Mouse (Mus musculus): ENCODE measurements around the gene Snf8. TPM values are rescaled to one million over a fixed set of nuclear protein-coding genes. Genes with fewer than 3 reads are reported as not detected.

The Snf8 gene
- polyA plus RNA-seq, 1 experiment from 2014 or later, result 100 TPM

GRCm38 (mm10) chr11:96004793-96005402 is 29.8 kb upstream of the Snf8 start:
- no peaks in the 10 kb centered on the region for H3K36me3 ChIP-seq
- peak overlapping the region; percentile 97 for H3K4me2 ChIP-seq (replicated peaks)
- H3K9ac ChIP-seq, result peak overlapping the region; percentile 85
- H3K4me1 ChIP-seq, result peaks cover 46% of the 10 kb centered on the region
- H3K4me3 ChIP-seq (replicated peaks), result peak overlapping the region; percentile 81
- WGBS, result under 1% methylated on average over 57 of the region's 57 CpGs
- H3K9me3 ChIP-seq (replicated peaks), result no peaks in the 10 kb centered on the region
- peak overlapping the region; percentile 95 for H3K27ac ChIP-seq (replicated peaks)
- no peaks in the 10 kb centered on the region; the same call in 1 of the 2 replicates for H3K27me3 ChIP-seq
- peak; percentile 35 for ATAC-seq (ENCODE audit: insufficient number of reproducible peaks, low FRiP score, low TSS enrichment, low read depth)

- under 1% methylated on average over 70 of the region's 74 CpGs for WGBS
- Histone ChIP-seq H3K4me1 (peaks cover 45% of the 10 kb centered on the region), H3K9ac (peak within 1 kb of the TSS; percentile 85), H3K36me3 (no peaks in the 10 kb centered on the region), H3K4me2 (replicated peaks) (peak within 1 kb of the TSS; percentile 97), H3K4me3 (replicated peaks) (peak within 1 kb of the TSS; percentile 81), H3K27me3 (no peaks in the 10 kb centered on the region; the same call in 1 of the 2 replicates), H3K27ac (replicated peaks) (peak within 1 kb of the TSS; percentile 95), H3K9me3 (replicated peaks) (no peaks in the 10 kb centered on the region)
- peak; percentile 66 for ATAC-seq (ENCODE audit: insufficient number of reproducible peaks, low FRiP score, low TSS enrichment, low read depth)
These were observed 29.0 kb upstream of the Snf8 start, which contains the start of gene Igf2bp1 for GRCm38 (mm10) chr11:96005403-96006271. Gene Igf2bp1, minus strand, starts transcription at chr11:96005940.

GRCm38 (mm10) chr11:96006367-96006851 is 28.3 kb upstream of the Snf8 start:
- WGBS, result under 1% methylated on average over 33 of the region's 33 CpGs
- 0 out of 2 replicates have a peak, but pooled peaks have one; percentile 1 for ATAC-seq (ENCODE audit: insufficient number of reproducible peaks, low FRiP score, low TSS enrichment, low read depth)

GRCm38 (mm10) chr11:96006852-96007515 is 27.7 kb upstream of the Snf8 start:
- Histone ChIP-seq H3K27me3 (peaks cover 4% of the 10 kb centered on the region), H3K9ac (peak overlapping the region; percentile 85), H3K4me2 (replicated peaks) (peak overlapping the region; percentile 97), H3K4me3 (replicated peaks) (peak overlapping the region; percentile 81), H3K4me1 (peaks cover 33% of the 10 kb centered on the region), H3K9me3 (replicated peaks) (no peaks in the 10 kb centered on the region), H3K36me3 (no peaks in the 10 kb centered on the region), H3K27ac (replicated peaks) (peak overlapping the region; percentile 95)
- peak; percentile 60 for ATAC-seq (ENCODE audit: insufficient number of reproducible peaks, low FRiP score, low TSS enrichment, low read depth)
- under 1% methylated on average over 67 of the region's 67 CpGs for WGBS

More at GRCm38 (mm10) chr11:96006367-96006851, 28.3 kb upstream of the Snf8 start:
- Histone ChIP-seq H3K27me3 (peaks cover 4% of the 10 kb centered on the region), H3K9me3 (replicated peaks) (no peaks in the 10 kb centered on the region), H3K27ac (replicated peaks) (peak overlapping the region; percentile 95), H3K9ac (peak overlapping the region; percentile 85), H3K4me2 (replicated peaks) (peak overlapping the region; percentile 97), H3K4me1 (peaks cover 39% of the 10 kb centered on the region), H3K4me3 (replicated peaks) (peak overlapping the region; percentile 81), H3K36me3 (no peaks in the 10 kb centered on the region)

- peak overlapping the region; percentile 81 for H3K4me3 ChIP-seq (replicated peaks)
- WGBS, result under 1% methylated on average over 33 of the region's 33 CpGs
- no peak for ATAC-seq (ENCODE audit: insufficient number of reproducible peaks, low FRiP score, low TSS enrichment, low read depth)
These were observed 27.0 kb upstream of the Snf8 start for GRCm38 (mm10) chr11:96007516-96008235.

GRCm38 (mm10) chr11:96008827-96009226 is 25.9 kb upstream of the Snf8 start:
- no peaks in the 10 kb centered on the region for H3K9me3 ChIP-seq (replicated peaks)
- H3K27ac ChIP-seq (replicated peaks), result no peak overlapping the region
- peaks cover 19% of the 10 kb centered on the region for H3K4me1 ChIP-seq
- no peak overlapping the region for H3K4me2 ChIP-seq (replicated peaks)
- peaks cover 4% of the 10 kb centered on the region for H3K27me3 ChIP-seq
- 14% methylated on average over 1 of the region's 1 CpGs for WGBS
- H3K36me3 ChIP-seq, result no peaks in the 10 kb centered on the region
- ATAC-seq (ENCODE audit: insufficient number of reproducible peaks, low FRiP score, low TSS enrichment, low read depth), result no peak
- no peak overlapping the region for H3K4me3 ChIP-seq (replicated peaks)
- H3K9ac ChIP-seq, result no peak overlapping the region

More at GRCm38 (mm10) chr11:96007516-96008235, 27.0 kb upstream of the Snf8 start:
- Histone ChIP-seq H3K4me1 (peaks cover 26% of the 10 kb centered on the region), H3K27me3 (peaks cover 4% of the 10 kb centered on the region), H3K4me2 (replicated peaks) (peak overlapping the region; percentile 97), H3K9me3 (replicated peaks) (no peaks in the 10 kb centered on the region), H3K9ac (peak overlapping the region; percentile 85), H3K27ac (replicated peaks) (peak overlapping the region; percentile 95), H3K36me3 (no peaks in the 10 kb centered on the region)

GRCm38 (mm10) chr11:96011982-96012381 is 22.7 kb upstream of the Snf8 start:
- WGBS, result 7% methylated on average over 5 of the region's 8 CpGs
- H3K4me2 ChIP-seq (replicated peaks), result no peak overlapping the region
- no peak overlapping the region for H3K4me3 ChIP-seq (replicated peaks)
- H3K9me3 ChIP-seq (replicated peaks), result no peaks in the 10 kb centered on the region
- no peaks in the 10 kb centered on the region for H3K36me3 ChIP-seq
- peaks cover 8% of the 10 kb centered on the region for H3K4me1 ChIP-seq
- no peak for ATAC-seq (ENCODE audit: insufficient number of reproducible peaks, low FRiP score, low TSS enrichment, low read depth)
- no peak overlapping the region for H3K9ac ChIP-seq
- H3K27ac ChIP-seq (replicated peaks), result no peak overlapping the region
- peaks cover 4% of the 10 kb centered on the region for H3K27me3 ChIP-seq

DNA sequence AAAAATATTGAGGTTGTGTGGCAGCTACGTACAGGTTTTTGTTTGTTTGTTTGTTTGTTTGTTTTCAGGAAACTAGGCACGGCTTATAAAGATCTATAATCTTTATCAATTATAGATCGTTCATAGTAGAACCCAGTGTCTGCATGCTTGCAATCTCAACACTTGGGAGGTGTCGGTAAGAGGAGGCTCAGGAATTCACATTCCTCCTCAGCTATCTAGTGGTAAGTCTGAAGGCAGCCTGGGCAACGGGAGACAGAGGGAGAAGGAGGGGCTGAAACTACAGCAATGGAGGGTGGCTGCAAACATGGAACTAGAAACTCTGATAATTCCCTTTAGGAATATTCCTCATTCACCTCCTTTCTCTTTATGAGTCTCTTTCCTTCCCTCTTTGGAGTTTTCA is 19.3 kb upstream of the Snf8 start:
- Histone ChIP-seq H3K4me3 (replicated peaks) (no peak overlapping the region), H3K27me3 (peaks cover 4% of the 10 kb centered on the region), H3K4me2 (replicated peaks) (no peak overlapping the region), H3K27ac (replicated peaks) (no peak overlapping the region), H3K9me3 (replicated peaks) (no peaks in the 10 kb centered on the region), H3K36me3 (no peaks in the 10 kb centered on the region), H3K4me1 (peaks cover 7% of the 10 kb centered on the region), H3K9ac (no peak overlapping the region)
- ATAC-seq (ENCODE audit: insufficient number of reproducible peaks, low FRiP score, low TSS enrichment, low read depth), result no peak
- WGBS, result 40% methylated on average over 5 of the region's 5 CpGs

DNA sequence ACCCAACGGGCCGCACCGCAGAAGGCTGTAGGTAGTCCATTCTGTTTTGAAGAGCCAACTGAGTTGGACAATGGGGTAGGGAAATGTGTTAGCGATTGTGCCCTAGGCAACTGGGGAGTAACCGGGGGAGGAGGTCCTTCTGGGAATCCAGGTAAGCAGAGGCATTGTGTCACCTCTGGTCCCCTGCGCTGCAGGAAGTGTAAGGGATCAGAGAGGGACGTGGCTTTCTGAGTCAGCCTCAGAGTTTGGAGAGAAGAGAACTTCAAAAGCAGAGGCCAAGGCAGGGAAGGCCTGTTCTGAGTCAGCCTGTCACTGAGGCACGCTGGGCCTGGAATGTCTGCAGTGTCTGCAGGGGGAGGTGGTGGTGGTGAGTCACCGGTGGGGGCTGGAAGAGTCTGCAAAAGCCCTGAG is 16.7 kb upstream of the Snf8 start:
- Histone ChIP-seq H3K27ac (replicated peaks) (no peak overlapping the region), H3K36me3 (no peaks in the 10 kb centered on the region), H3K4me1 (peaks cover 7% of the 10 kb centered on the region), H3K4me2 (replicated peaks) (no peak overlapping the region), H3K9me3 (replicated peaks) (no peaks in the 10 kb centered on the region), H3K4me3 (replicated peaks) (no peak overlapping the region), H3K9ac (0 out of 2 replicates have a peak overlapping the region, but pooled peaks have one; percentile 6), H3K27me3 (no peaks in the 10 kb centered on the region; the same call in 1 of the 2 replicates)
- ATAC-seq (ENCODE audit: insufficient number of reproducible peaks, low FRiP score, low TSS enrichment, low read depth), result no peak
- 11% methylated on average over 9 of the region's 9 CpGs for WGBS

- WGBS, result 60% methylated on average over 4 of the region's 4 CpGs
- H3K36me3 ChIP-seq, result no peaks in the 10 kb centered on the region
- no peak overlapping the region for H3K4me2 ChIP-seq (replicated peaks)
- no peak overlapping the region for H3K27ac ChIP-seq (replicated peaks)
- H3K9ac ChIP-seq, result no peak overlapping the region
- no peaks in the 10 kb centered on the region for H3K9me3 ChIP-seq (replicated peaks)
- H3K4me1 ChIP-seq, result peaks cover 7% of the 10 kb centered on the region
- no peak for ATAC-seq (ENCODE audit: insufficient number of reproducible peaks, low FRiP score, low TSS enrichment, low read depth)
- H3K4me3 ChIP-seq (replicated peaks), result no peak overlapping the region
- no peaks in the 10 kb centered on the region; the same call in 1 of the 2 replicates for H3K27me3 ChIP-seq
These were observed 14.1 kb upstream of the Snf8 start for GRCm38 (mm10) chr11:96020622-96021021.

Measured in embryonic facial prominence, embryonic 15.5 days (tissue).